Mouse (Mus musculus): Measurements from ENCODE around the gene Thoc6. TPM values are rescaled to one million over a fixed set of nuclear protein-coding genes. Genes with fewer than 3 reads are reported as not detected.
A peak's percentile ranks its signal among the peaks of the same experiment; 100 is the strongest.

Thoc6 gene
- polyA plus RNA-seq, 1 experiment from 2014 or later = 53.4 TPM

DNA sequence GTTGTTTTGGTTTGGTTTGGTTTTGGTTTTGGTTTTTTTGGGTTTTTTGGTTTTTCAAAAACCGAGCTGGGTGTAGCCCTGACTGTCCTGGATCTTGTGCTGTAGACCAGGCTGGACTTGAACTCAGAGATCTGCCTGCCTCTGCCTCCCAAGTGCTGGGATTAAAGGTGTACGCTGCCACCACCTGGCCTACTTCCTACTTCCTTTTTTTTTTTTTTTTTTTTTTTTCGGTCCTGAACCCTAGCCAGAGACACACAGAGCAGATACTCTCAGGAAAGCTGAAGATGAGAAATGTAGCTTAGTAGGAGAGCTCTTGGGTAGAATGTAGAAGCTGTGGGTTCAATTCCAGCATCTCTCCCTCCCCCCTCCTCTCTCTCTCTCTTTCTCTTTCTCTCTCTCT is 15.2 kb downstream of the Thoc6 start:
- WGBS = 83% methylated on average over 3 of the region's 3 CpGs
- ATAC-seq (replicated peaks; ENCODE audit: low FRiP score) = no peak
- peaks cover 51% of the 10 kb centered on the region for H3K27me3 ChIP-seq
- H3K4me3 ChIP-seq (replicated peaks) = no peak overlapping the region
- H3K27ac ChIP-seq = no peak overlapping the region
- no peaks in the 10 kb centered on the region for H3K9me3 ChIP-seq (replicated peaks)
- no peaks in the 10 kb centered on the region for H3K36me3 ChIP-seq
- H3K9ac ChIP-seq = no peak overlapping the region
- peaks cover 16% of the 10 kb centered on the region for H3K4me1 ChIP-seq
- H3K4me2 ChIP-seq = no peak overlapping the region

DNA sequence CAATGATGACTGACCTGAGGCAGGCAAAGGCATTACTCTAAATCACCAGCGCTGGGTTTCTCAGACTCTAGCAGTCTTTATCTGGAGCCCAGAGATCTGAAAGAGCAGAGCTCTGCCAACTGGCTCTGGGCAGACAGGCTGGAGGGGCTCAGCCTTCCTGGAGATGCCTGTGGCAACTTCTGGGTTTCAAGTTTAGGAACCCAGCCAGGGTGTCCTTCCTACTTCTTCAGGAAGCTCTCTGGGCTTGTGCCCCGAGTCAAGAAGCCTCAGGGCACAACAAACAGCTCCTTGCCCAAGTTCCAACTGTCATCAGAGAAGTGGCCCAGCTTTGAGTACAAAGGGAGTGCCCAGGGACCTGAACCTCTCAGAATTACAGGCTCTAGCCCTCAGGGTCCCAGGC is 19.3 kb downstream of the Thoc6 start:
- no peaks in the 10 kb centered on the region for H3K36me3 ChIP-seq
- H3K27me3 ChIP-seq = peaks cover 12% of the 10 kb centered on the region
- H3K4me3 ChIP-seq (replicated peaks) = no peak overlapping the region
- no peak overlapping the region for H3K27ac ChIP-seq
- no peaks in the 10 kb centered on the region for H3K4me1 ChIP-seq
- 49% methylated on average over 2 of the region's 2 CpGs for WGBS
- no peak for ATAC-seq (replicated peaks; ENCODE audit: low FRiP score)
- H3K4me2 ChIP-seq = no peak overlapping the region
- H3K9me3 ChIP-seq (replicated peaks) = no peaks in the 10 kb centered on the region
- no peak overlapping the region for H3K9ac ChIP-seq

DNA sequence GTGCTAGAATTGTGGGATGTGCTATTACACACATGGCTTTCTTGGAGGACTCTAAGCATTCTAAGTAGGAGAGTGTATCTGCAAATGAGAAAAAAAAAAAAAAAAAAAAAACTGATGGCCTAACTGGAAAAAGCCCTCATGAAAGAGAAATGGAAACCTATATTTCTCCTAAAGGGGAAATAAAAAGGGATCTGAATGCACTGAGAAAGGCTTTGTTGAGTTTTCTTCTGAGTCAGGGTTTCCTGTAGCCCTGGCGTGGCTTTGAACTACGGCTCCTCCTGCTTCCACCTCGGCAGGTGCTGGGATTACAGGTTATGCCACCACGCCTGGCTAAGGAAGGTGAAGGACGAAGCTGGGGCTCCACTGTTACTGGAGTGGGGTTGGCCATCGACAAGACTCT is 19.7 kb downstream of the Thoc6 start:
- Histone ChIP-seq H3K4me3 (replicated peaks) (no peak overlapping the region), H3K4me1 (no peaks in the 10 kb centered on the region), H3K27ac (no peak overlapping the region), H3K4me2 (no peak overlapping the region), H3K27me3 (peaks cover 8% of the 10 kb centered on the region; the same call in 1 of the 2 replicates), H3K36me3 (no peaks in the 10 kb centered on the region), H3K9me3 (replicated peaks) (no peaks in the 10 kb centered on the region), H3K9ac (no peak overlapping the region)
- ATAC-seq (replicated peaks; ENCODE audit: low FRiP score) = no peak
- 68% methylated on average over 6 of the region's 6 CpGs for WGBS

DNA sequence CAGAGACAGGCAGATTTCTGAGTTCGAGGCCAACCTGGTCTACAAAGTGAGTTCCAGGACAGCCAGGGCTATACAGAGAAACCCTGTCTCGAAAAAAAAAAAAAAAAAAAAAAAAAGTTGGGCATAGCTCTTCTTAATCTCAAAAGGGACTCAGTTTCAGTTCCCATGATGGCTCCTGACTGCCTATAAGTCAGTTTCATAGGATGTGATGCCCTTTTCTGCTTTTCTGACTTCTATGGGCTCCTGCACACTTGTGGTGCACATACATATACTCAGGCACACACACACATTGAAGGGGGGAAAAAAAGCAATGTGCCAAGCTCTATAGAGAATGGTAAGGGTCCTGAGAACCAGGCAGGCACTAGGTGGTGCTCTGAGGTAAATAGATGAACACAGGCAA is 20.4 kb downstream of the Thoc6 start:
- no peaks in the 10 kb centered on the region for H3K9me3 ChIP-seq (replicated peaks)
- H3K9ac ChIP-seq = no peak overlapping the region
- no peak overlapping the region for H3K4me2 ChIP-seq
- WGBS = 79% methylated on average over 2 of the region's 2 CpGs
- H3K4me1 ChIP-seq = no peaks in the 10 kb centered on the region
- 0 out of 2 replicates have a peak, but pooled peaks cover 8% of the 10 kb centered on the region for H3K27me3 ChIP-seq
- no peak for ATAC-seq (replicated peaks; ENCODE audit: low FRiP score)
- no peak overlapping the region for H3K27ac ChIP-seq
- no peaks in the 10 kb centered on the region for H3K36me3 ChIP-seq
- no peak overlapping the region for H3K4me3 ChIP-seq (replicated peaks)

DNA sequence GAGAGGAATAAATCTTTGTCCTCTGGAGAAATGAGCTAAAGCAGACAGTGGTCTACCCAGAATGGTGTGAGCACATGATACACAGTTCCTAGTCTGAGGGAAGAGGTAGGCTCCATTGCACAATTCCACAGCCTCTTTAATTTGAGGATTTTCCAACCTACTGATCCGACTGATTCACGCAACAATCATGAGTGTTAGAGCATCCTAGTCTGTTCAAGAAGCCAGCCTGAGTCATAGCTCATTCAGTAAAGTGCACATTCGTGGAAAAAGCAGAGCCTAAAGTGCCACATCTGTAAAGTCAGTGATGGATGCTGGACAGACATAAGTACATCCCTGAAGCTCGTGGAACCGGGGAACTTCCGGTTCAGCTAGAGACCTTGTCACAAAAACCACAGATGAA is 22.3 kb downstream of the Thoc6 start:
- Histone ChIP-seq H3K27me3 (0 out of 2 replicates have a peak, but pooled peaks cover 7% of the 10 kb centered on the region), H3K27ac (no peak overlapping the region), H3K9ac (no peak overlapping the region), H3K4me3 (replicated peaks) (no peak overlapping the region), H3K9me3 (replicated peaks) (no peaks in the 10 kb centered on the region), H3K4me1 (no peaks in the 10 kb centered on the region), H3K36me3 (no peaks in the 10 kb centered on the region), H3K4me2 (no peak overlapping the region)
- WGBS = 82% methylated on average over 6 of the region's 6 CpGs
- no peak for ATAC-seq (replicated peaks; ENCODE audit: low FRiP score)

DNA sequence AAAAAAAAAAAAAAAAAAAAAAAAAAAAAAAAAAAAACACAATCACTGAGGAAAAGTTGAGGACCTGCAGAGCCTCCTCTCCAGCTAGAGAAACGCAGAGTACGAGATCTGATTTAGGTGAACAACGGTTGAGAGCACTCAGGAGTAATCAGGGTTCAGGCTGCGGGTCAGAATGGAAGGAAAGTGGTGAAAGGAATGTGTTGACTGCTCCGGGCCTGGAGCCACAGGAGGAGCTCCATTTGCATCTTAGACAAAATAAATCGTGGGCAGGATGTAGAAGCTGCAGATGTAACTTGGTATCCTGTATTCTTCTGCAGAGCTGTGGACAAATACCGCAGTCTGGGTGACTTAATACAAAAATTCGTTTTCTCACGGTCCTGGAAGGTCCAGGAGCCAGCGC is 27.8 kb downstream of the Thoc6 start:
- H3K4me2 ChIP-seq = no peak overlapping the region
- no peak overlapping the region for H3K4me3 ChIP-seq (replicated peaks)
- H3K27ac ChIP-seq = no peak overlapping the region
- ATAC-seq (replicated peaks; ENCODE audit: low FRiP score) = no peak
- H3K9ac ChIP-seq = no peak overlapping the region
- no peaks in the 10 kb centered on the region for H3K36me3 ChIP-seq
- H3K4me1 ChIP-seq = peaks cover 14% of the 10 kb centered on the region
- H3K9me3 ChIP-seq (replicated peaks) = 0 out of 2 replicates have a peak, but pooled peaks cover 2% of the 10 kb centered on the region
- H3K27me3 ChIP-seq = peaks cover 30% of the 10 kb centered on the region
- 37% methylated on average over 10 of the region's 10 CpGs for WGBS

DNA sequence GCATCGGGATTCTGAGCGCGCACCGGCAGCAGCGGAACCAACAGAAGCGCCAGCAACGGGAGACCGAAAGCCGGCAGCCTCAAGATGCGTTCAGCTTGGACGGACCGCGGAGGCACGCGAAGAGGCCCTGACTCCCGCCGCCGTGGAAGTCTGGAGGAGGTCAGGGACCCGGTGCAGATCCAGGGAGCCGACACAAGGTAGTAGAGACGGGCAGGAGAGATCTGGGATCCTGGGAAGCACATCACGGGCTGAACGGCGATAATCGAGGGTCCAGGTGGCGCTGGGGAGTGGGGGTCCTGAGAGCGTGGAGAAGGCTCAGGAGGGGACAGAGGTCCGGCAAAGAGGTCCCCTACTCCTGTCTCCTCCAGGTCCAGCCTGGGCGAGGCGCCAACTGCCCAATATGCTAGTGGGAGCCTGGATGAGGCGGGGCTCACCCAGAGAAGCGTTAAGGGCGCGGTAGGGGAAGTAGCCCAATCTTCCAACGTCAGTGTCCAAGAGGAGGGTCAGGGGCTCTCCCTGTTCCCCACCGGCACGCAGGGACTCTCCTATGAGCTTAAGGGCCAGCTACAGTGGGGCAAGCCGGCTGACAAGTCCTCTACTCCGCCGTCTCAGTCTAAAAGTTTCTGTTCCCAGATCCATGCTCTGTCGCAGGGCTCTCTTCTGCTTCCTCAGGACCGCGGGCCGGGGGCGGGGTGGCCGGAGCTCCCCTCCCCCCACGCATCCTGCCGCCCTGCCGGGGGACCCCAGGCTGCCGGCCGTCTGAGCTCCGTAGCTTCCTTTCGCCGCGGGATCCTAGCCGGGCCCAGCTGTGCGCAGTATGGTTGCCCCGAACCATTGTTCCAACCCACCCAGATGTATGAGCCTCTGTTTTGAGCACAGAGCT is 28.8 kb downstream of the Thoc6 start, which contains the start of gene Mmp25:
TSS of gene Mmp25 (minus strand) at position 665 of the 883 bp plus-strand sequence.
- Histone ChIP-seq H3K4me1 (peaks cover 14% of the 10 kb centered on the region), H3K27me3 (peaks cover 30% of the 10 kb centered on the region), H3K9me3 (replicated peaks) (0 out of 2 replicates have a peak, but pooled peaks cover 2% of the 10 kb centered on the region), H3K9ac (peak within 1 kb of the TSS; percentile 8; the same call in 1 of the 2 replicates), H3K27ac (no peak within 1 kb of the TSS), H3K4me3 (replicated peaks) (peak within 1 kb of the TSS; percentile 43), H3K36me3 (no peaks in the 10 kb centered on the region), H3K4me2 (peak within 1 kb of the TSS; percentile 78)
- ATAC-seq (replicated peaks; ENCODE audit: low FRiP score) = peak; percentile 62
- 0% methylated on average over 57 of the region's 58 CpGs for WGBS

DNA sequence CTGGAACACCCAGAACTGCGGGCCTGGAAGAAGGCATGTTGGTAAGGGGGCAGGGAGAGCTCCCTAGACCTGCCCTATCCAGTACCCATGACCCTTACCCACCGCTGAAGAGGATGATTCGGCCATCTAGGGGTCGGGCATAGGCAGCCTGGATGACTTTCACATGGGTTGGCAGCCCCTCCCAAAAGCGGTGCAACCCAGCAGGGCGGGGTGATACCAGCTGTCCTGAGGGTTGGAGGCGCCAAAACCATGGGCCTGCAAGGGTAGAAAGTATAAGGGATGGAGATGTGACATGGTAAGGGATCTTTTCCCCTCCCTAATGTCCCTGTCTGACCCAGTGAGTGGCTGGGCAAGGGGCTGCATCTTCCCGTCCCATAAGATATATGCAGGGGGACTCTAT is 42.4 kb downstream of the Thoc6 start:
- peaks cover 4% of the 10 kb centered on the region for H3K4me1 ChIP-seq

DNA sequence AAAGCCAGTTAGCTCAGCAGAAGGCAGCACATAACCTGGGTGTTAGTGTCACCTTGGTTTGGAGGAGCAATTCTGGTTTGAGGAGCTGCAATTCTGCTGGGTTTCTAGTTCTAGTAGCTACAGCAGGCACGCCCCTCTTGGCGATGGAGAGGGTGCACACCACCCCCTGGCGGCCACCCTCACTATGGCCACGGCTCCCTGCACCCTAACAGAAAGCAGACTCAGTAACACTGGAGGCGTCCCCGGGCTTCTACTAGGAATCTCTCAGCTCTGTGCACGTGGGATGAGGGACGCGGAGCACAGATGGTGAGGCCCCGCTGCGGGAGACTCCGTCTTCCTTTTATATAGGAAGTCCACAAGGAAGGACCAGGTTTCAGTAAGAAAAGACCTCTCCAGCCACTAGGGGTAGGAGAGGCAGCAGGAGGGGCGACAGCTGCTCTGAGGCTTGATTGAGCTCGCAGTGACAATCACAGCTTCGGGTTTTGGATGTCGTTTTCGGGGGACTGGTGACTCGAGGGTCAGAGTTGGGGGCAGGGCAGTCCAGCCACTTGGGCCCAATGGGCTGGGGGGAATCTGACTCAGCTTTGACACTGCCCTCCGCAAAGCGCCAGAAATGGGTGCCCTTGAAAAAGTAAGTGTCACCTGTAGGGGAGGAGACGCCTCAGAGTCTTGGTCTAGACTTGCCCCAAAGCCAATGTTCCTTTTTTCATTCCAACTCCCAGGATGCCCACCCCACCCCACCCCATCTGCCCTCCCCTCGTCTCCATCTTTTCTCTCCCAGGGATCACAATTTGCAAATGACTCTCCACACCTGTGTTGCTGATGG is 43.3 kb downstream of the Thoc6 start:
- 14% methylated on average over 22 of the region's 22 CpGs for WGBS
- Histone ChIP-seq H3K27ac (no peak overlapping the region), H3K27me3 (0 out of 2 replicates have a peak, but pooled peaks cover 2% of the 10 kb centered on the region), H3K4me1 (peaks cover 4% of the 10 kb centered on the region), H3K4me3 (replicated peaks) (peak overlapping the region; percentile 25), H3K9ac (no peak overlapping the region; the same call in 1 of the 2 replicates), H3K4me2 (peak overlapping the region; percentile 57), H3K36me3 (no peaks in the 10 kb centered on the region), H3K9me3 (replicated peaks) (no peaks in the 10 kb centered on the region)
- peak; percentile 92 for ATAC-seq (replicated peaks; ENCODE audit: low FRiP score)

More for the DNA sequence above, 42.4 kb downstream of the Thoc6 start:
- Histone ChIP-seq H3K9me3 (replicated peaks) (no peaks in the 10 kb centered on the region), H3K27ac (no peak overlapping the region), H3K9ac (no peak overlapping the region), H3K4me3 (replicated peaks) (no peak overlapping the region), H3K4me2 (no peak overlapping the region), H3K36me3 (no peaks in the 10 kb centered on the region), H3K27me3 (peaks cover 8% of the 10 kb centered on the region; the same call in 1 of the 2 replicates)
- ATAC-seq (replicated peaks; ENCODE audit: low FRiP score) = no peak
- 86% methylated on average over 8 of the region's 8 CpGs for WGBS

DNA sequence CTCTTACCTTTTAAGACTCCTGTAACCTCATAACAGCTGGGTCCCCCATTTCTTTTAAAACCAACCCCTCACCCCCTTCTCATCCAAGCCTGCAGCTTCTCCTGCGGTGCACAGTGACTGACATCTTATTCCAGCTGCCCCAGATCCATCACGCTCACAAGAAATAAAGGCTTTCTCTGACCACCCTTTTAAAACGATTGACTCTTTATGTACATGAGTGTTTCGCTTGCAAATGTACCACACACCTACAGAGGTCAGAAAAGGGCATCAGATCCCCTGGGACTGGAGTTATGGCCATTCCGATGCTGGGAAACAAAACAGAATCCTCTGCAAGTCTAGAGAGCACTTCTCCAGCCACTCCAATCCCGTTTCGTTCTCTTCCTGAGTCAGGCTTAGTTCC is 45.9 kb downstream of the Thoc6 start:
- no peaks in the 10 kb centered on the region for H3K27me3 ChIP-seq
- H3K4me2 ChIP-seq = no peak overlapping the region
- H3K27ac ChIP-seq = no peak overlapping the region
- H3K36me3 ChIP-seq = no peaks in the 10 kb centered on the region
- H3K9me3 ChIP-seq (replicated peaks) = no peaks in the 10 kb centered on the region
- H3K9ac ChIP-seq = no peak overlapping the region
- ATAC-seq (replicated peaks; ENCODE audit: low FRiP score) = no peak
- WGBS = 41% methylated on average over 7 of the region's 7 CpGs
- H3K4me1 ChIP-seq = peaks cover 4% of the 10 kb centered on the region
- no peak overlapping the region for H3K4me3 ChIP-seq (replicated peaks)

DNA sequence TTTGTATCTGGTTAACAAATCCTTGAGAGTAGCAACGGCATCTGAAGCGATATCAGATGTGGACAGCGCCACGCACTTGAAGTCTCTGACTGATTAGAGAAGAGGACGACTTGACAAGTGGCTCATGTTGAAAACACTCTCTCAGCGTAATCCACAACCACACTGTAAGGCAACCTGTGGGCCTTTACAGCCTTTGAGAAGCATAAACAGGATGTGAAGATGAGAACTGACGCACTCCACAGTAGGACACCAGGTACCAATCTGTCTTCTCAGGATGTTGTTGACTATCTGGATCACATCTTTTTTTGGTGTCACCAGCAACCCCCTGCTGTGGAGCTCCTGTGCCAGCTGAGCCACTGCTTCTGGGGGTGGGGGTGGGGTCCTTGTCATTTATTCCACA is 53.3 kb downstream of the Thoc6 start:
- Histone ChIP-seq H3K9me3 (replicated peaks) (no peaks in the 10 kb centered on the region), H3K4me3 (replicated peaks) (no peak overlapping the region), H3K27me3 (peaks cover 15% of the 10 kb centered on the region), H3K9ac (no peak overlapping the region), H3K4me2 (no peak overlapping the region), H3K36me3 (no peaks in the 10 kb centered on the region), H3K4me1 (no peaks in the 10 kb centered on the region), H3K27ac (no peak overlapping the region)
- 79% methylated on average over 7 of the region's 7 CpGs for WGBS
- no peak for ATAC-seq (replicated peaks; ENCODE audit: low FRiP score)

Data from kidney, embryonic 15.5 days (tissue).